Mouse (Mus musculus): ENCODE data around the gene Tenm4. TPM values are rescaled to one million over a fixed set of nuclear protein-coding genes. Genes with fewer than 3 reads are reported as not detected.
"Not testable (repeated sequence)": the region's sequence is repeated elsewhere in the genome, so short reads cannot be mapped to it uniquely, and the experiment has no call there.

Gene Tenm4
- total and polyA plus RNA-seq, 3 experiments = 0.03 to 0.26 (median 0.04) TPM

- Histone ChIP-seq H3K79me2 (replicated peaks; ENCODE audit: control insufficient read depth, extremely low read depth, insufficient read depth, poor library complexity, severe bottlenecking) (no peaks in the 10 kb centered on the region), H3K4me1 (ENCODE audit: control insufficient read depth in 1 of 2, insufficient read depth in 2 of 2) (no peaks in the 10 kb centered on the region), H3K9me3 (replicated peaks; ENCODE audit: low read length) (no peaks in the 10 kb centered on the region), H3K9ac (ENCODE audit: insufficient read depth, low read depth) (no peak overlapping the region), H3K4me2 (ENCODE audit: insufficient read depth, low read depth, poor library complexity, severe bottlenecking) (no peak overlapping the region), H3K4me3 (replicated peaks in 1 of 3; ENCODE audit: low read depth in 2 of 3, low read length in 2 of 3, poor library complexity in 1 of 3) (no peak overlapping the region), H3K36me3 (replicated peaks in 1 of 2; ENCODE audit: control insufficient read depth in 1 of 2, insufficient read depth in 1 of 2, low read length in 1 of 2) (no peaks in the 10 kb centered on the region), H3K27ac (ENCODE audit: insufficient read depth, low read depth) (no peak overlapping the region), H3K27me3 (replicated peaks) (no peaks in the 10 kb centered on the region)
- dilution Hi-C loops (cut with MboI; ENCODE audit: extremely low pct_ligation_motif_present, extremely low pct_unique_long_range_greater_than_20kb, low sequenced_read_pairs) = no loop called here
- TF ChIP-seq TBP (conservative IDR thresholded peaks at IDR 0.05; ENCODE audit: low read depth, low read length) = no peak
- TF ChIP-seq POLR2A (IDR thresholded peaks at IDR 0.05; ENCODE audit: low read depth, low read length) = no peak
- TF ChIP-seq MAZ (IDR thresholded peaks at IDR 0.05; ENCODE audit: low read depth, low read length) = no peak
- TF ChIP-seq POLR2AphosphoS2 (IDR thresholded peaks at IDR 0.05; ENCODE audit: low read depth, low read length) = no peak
- TF ChIP-seq GABPA (IDR thresholded peaks at IDR 0.05; ENCODE audit: insufficient replicate concordance, low read depth, low read length) = no peak
- TF ChIP-seq PAX5 (IDR thresholded peaks at IDR 0.05; ENCODE audit: low read length) = no peak
- TF ChIP-seq IRF4 (IDR thresholded peaks at IDR 0.05; ENCODE audit: low read depth, low read length) = no peak
- DNase-seq (ENCODE audit: extremely low read depth) = no peak
- in situ Hi-C loops (cut with MboI; ENCODE audit: low pct_ligation_motif_present, low pct_unique_long_range_greater_than_20kb, low sequenced_read_pairs) = no loop called here
Measured at GRCm38 (mm10) chr7:96922927-96923326, 751.9 kb downstream of the Tenm4 start.

GRCm38 (mm10) chr7:96943715-96944377, 772.8 kb downstream of the Tenm4 start:
- peaks cover 1% of the 10 kb centered on the region for H3K27me3 ChIP-seq (replicated peaks)
- no peaks in the 10 kb centered on the region for H3K36me3 ChIP-seq (replicated peaks in 1 of 2; ENCODE audit: control insufficient read depth in 1 of 2, insufficient read depth in 1 of 2, low read length in 1 of 2)
- no peaks in the 10 kb centered on the region for H3K79me2 ChIP-seq (replicated peaks; ENCODE audit: control insufficient read depth, extremely low read depth, insufficient read depth, poor library complexity, severe bottlenecking)
- in situ Hi-C loops (cut with MboI; ENCODE audit: low pct_ligation_motif_present, low pct_unique_long_range_greater_than_20kb, low sequenced_read_pairs) (no loop called here), dilution Hi-C loops (cut with MboI; ENCODE audit: extremely low pct_ligation_motif_present, extremely low pct_unique_long_range_greater_than_20kb, low sequenced_read_pairs) (no loop called here)
- H3K4me1 ChIP-seq (ENCODE audit: control insufficient read depth in 1 of 2, insufficient read depth in 2 of 2) = peaks cover 0 to 4% of the 10 kb centered on the region in 2 experiments; a peak in 2 of 4 replicates
- DNase-seq (ENCODE audit: extremely low read depth) = no peak
- H3K9me3 ChIP-seq (replicated peaks; ENCODE audit: low read length) = peaks cover 7% of the 10 kb centered on the region
- H3K27ac ChIP-seq (ENCODE audit: insufficient read depth, low read depth) = no peak overlapping the region
- no peak overlapping the region for H3K4me3 ChIP-seq (replicated peaks in 1 of 3; ENCODE audit: low read depth in 2 of 3, low read length in 2 of 3, poor library complexity in 1 of 3)
- no peak overlapping the region for H3K9ac ChIP-seq (ENCODE audit: insufficient read depth, low read depth)
- TF ChIP-seq JUN (IDR thresholded peaks at IDR 0.05; ENCODE audit: insufficient read depth, low read depth, low read length) (no peak), MAZ (IDR thresholded peaks at IDR 0.05; ENCODE audit: low read depth, low read length) (no peak), USF2 (conservative IDR thresholded peaks at IDR 0.05; ENCODE audit: low read depth, low read length) (no peak), SMC3 (IDR thresholded peaks at IDR 0.05; ENCODE audit: low read depth, low read length) (no peak), SIN3A (IDR thresholded peaks at IDR 0.05; ENCODE audit: low read length) (no peak), E2F4 (IDR thresholded peaks at IDR 0.05; ENCODE audit: insufficient replicate concordance, low read depth, low read length) (no peak), ZMIZ1 (IDR thresholded peaks at IDR 0.05; ENCODE audit: low read depth, low read length) (no peak), ZNF384 (IDR thresholded peaks at IDR 0.05; ENCODE audit: low read depth, low read length) (no peak), ETS1 (conservative IDR thresholded peaks at IDR 0.05; ENCODE audit: low read depth, low read length) (no peak), MYC (IDR thresholded peaks at IDR 0.05; ENCODE audit: low read depth, low read length) (no peak), PAX5 (IDR thresholded peaks at IDR 0.05; ENCODE audit: low read length) (no peak), MEF2A (IDR thresholded peaks at IDR 0.05; ENCODE audit: borderline replicate concordance, low read depth, low read length) (no peak), ELF1 (IDR thresholded peaks at IDR 0.05; ENCODE audit: low read depth, low read length) (no peak), CTCF (conservative IDR thresholded peaks at IDR 0.05 in 1 of 2, IDR thresholded peaks at IDR 0.05 in 1 of 2; ENCODE audit: low read depth in 2 of 2, low read length in 2 of 2) (no peak), BHLHE40 (IDR thresholded peaks at IDR 0.05; ENCODE audit: low read depth, low read length) (no peak)
- H3K4me2 ChIP-seq (ENCODE audit: insufficient read depth, low read depth, poor library complexity, severe bottlenecking) = no peak overlapping the region

- DNase-seq (ENCODE audit: extremely low read depth); H3K9ac ChIP-seq (ENCODE audit: insufficient read depth, low read depth); dilution Hi-C loops (cut with MboI; ENCODE audit: extremely low pct_ligation_motif_present, extremely low pct_unique_long_range_greater_than_20kb, low sequenced_read_pairs); H3K36me3 ChIP-seq (replicated peaks in 1 of 2; ENCODE audit: control insufficient read depth in 1 of 2, insufficient read depth in 1 of 2, low read length in 1 of 2); H3K9me3 ChIP-seq (replicated peaks; ENCODE audit: low read length); H3K27ac ChIP-seq (ENCODE audit: insufficient read depth, low read depth); in situ Hi-C loops (cut with MboI; ENCODE audit: low pct_ligation_motif_present, low pct_unique_long_range_greater_than_20kb, low sequenced_read_pairs); H3K27me3 ChIP-seq (replicated peaks); H3K79me2 ChIP-seq (replicated peaks; ENCODE audit: control insufficient read depth, extremely low read depth, insufficient read depth, poor library complexity, severe bottlenecking); H3K4me3 ChIP-seq (replicated peaks in 1 of 3; ENCODE audit: low read depth in 2 of 3, low read length in 2 of 3, poor library complexity in 1 of 3); H3K4me2 ChIP-seq (ENCODE audit: insufficient read depth, low read depth, poor library complexity, severe bottlenecking): not testable (repeated sequence)
- peaks cover 0 to 11% of the 10 kb centered on the region in 2 experiments; a peak in 2 of 4 replicates for H3K4me1 ChIP-seq (ENCODE audit: control insufficient read depth in 1 of 2, insufficient read depth in 2 of 2)
Measured at GRCm38 (mm10) chr7:96946501-96946900, 775.5 kb downstream of the Tenm4 start.

Measured in CH12.LX (cell line).